Mouse (Mus musculus) neural tube, embryonic 15.5 days (tissue): Measurements from ENCODE around the gene Arhgef28. TPM values are rescaled to one million over a fixed set of nuclear protein-coding genes. Genes with fewer than 3 reads are reported as not detected.

Source experiments
- polyA plus RNA-seq: library from polyadenylated mRNA; unstranded; fragments of >200 nt; fragmentation: Nextera tagmentation; extraction: Ambion mirVana; gene quantifications from 2 replicates; pipeline ENCODE4 v1.2.1, GENCODE M21; 2015

Arhgef28 gene
- polyA plus RNA-seq, 1 experiment from 2014 or later = 31.0 TPM

Other genes starting within 250 kb of the Arhgef28 start
- gene Utp15, start 56.6 kb upstream of the Arhgef28 start, polyA plus RNA-seq = 26.7 and 27.9 TPM in 2 replicates
- 55.7 and 71.9 TPM in 2 replicates for gene Ankra2, start 56.6 kb upstream of the Arhgef28 start, polyA plus RNA-seq
- not detected in 2 replicates for gene Gm21976, start 73.4 kb upstream of the Arhgef28 start, polyA plus RNA-seq
- gene Btf3, start 110.6 kb upstream of the Arhgef28 start, polyA plus RNA-seq = 481 and 531 TPM in 2 replicates
- gene Foxd1, start 147.8 kb upstream of the Arhgef28 start, polyA plus RNA-seq = 0.33 and 0.65 TPM in 2 replicates